Mouse (Mus musculus) brain, embryonic 14.5 days (tissue): ENCODE results near the gene Odf2l. TPM values are rescaled to one million over a fixed set of nuclear protein-coding genes. Genes with fewer than 3 reads are reported as not detected.
A peak's percentile ranks its signal among the peaks of the same experiment; 100 is the strongest.

Experiments
- DNase-seq: peaks from one replicate; pipeline ENCODE4 v3.0.0-alpha.2; 2011; ENCODE audit warnings: low read depth
- CTCF ChIP-seq: fragments of 200-500 bp; IDR thresholded peaks from 2 replicates; pipeline ENCODE4 v1.5.1; 2012; ENCODE audit warnings: inconsistent platforms, mild to moderate bottlenecking, moderate library complexity, borderline replicate concordance; ENCODE audit not compliant: insufficient read depth, insufficient read length; ENCODE audit errors: extremely low read depth
- POLR2A ChIP-seq: fragments of 200-500 bp; IDR thresholded peaks from 2 replicates; pipeline ENCODE4 v1.6.1; 2012; ENCODE audit warnings: mild to moderate bottlenecking, inconsistent platforms, borderline replicate concordance; ENCODE audit not compliant: poor library complexity, insufficient read depth, insufficient read length, severe bottlenecking; ENCODE audit errors: extremely low read depth
- polyA plus RNA-seq: library from polyadenylated mRNA; depleted of rRNA; stranded (reverse); fragments of >200 nt; gene quantifications from 2 replicates; pipeline ENCODE4 v1.2.3, GENCODE M21; 2012

Odf2l gene
- polyA plus RNA-seq, 1 experiment: 18.6 TPM

- no peak for TF ChIP-seq CTCF
- TF ChIP-seq POLR2A: no peak
- no peak for DNase-seq
Observed at GRCm38 (mm10) chr3:145143856-145144255, 25.5 kb downstream of the Odf2l start.

DNA sequence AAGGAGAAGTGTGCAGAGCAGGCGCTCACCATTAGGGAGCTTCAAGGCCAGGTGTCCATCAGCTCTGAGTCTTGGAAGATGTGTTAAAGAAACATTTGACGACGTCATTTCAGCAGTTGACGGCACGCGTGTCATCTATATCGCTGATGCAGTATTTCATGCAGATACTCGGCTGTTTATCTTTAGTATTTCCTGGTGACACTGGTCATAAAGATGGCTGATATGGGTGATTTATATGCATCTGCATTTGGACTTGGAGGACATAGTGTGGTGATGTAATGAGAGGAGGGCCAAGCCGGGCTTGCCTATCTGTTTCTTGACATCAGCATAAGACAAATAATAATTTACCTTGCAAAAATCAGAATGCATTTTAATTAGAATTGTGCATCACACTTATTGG, 28.5 kb downstream of the Odf2l start:
- TF ChIP-seq POLR2A (no peak), CTCF (no peak)
- DNase-seq: no peak

DNA sequence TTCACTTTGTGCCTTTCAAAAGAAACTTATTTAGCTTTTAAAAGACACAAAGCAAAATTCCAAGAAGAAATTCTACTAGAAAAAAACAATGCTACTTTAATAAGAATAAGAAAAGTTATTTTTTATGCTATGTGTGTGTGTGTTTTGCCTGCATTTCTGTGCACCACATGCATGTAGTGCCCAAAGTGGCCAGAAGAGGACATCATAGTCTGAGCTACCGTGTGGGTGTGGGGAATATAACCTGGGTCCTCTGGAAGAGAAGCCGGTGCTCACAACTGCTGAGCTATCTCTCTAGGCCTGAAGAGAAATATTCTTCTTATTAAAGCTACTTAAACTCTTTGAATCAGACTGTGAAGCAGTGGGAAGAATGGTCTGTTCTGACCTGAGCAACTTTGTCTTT, 29.1 kb downstream of the Odf2l start:
- no peak for DNase-seq
- TF ChIP-seq CTCF: peak; percentile 44; the same call in 1 of the 2 replicates
- no peak for TF ChIP-seq POLR2A

DNA sequence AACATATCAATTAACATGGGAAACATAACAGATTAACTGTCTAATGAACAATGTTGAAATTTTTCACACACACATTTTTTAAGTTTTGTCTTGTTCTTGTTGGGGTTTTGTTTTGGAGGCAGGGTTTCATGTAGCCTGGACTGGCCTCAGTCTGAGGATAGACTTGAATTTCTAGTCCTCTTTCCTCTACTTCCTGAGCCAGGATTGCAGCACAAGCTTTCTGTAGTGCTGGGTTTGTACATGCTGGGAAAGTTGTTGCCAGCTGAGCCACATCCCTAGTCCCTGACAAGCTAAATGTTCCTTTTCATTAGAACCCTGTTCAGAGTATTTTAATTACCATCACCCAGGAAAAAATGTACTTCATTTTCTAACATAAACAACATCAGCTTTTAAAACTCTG, 29.6 kb downstream of the Odf2l start:
- no peak for TF ChIP-seq CTCF
- DNase-seq: no peak

DNA sequence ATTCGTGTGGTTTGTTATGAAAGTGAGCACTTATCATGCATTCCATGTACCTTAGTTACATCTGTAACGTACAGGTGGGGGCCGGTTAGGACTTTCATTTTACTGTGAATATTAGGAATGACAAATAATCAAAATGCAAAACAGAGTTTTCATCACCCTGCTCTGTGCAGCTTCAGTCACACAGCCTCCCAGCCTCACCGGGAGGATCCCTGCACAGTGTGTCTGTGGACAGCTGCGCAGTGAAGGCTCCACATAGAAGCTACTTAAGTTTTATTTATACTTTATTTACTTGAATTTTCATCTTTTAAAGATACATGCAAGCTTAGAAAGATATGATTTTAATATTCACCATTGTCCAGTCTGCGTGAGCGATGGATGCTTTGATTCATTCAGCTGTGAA, 32.7 kb downstream of the Odf2l start:
- peak; percentile 8 for DNase-seq
- TF ChIP-seq CTCF: no peak
- no peak for TF ChIP-seq POLR2A

GRCm38 (mm10) chr3:145151933-145152332, 33.5 kb downstream of the Odf2l start:
- TF ChIP-seq POLR2A (no peak), CTCF (no peak)
- DNase-seq: peak; percentile 53

- TF ChIP-seq POLR2A (no peak), CTCF (no peak)
- DNase-seq: no peak
Observed at GRCm38 (mm10) chr3:145156883-145157282, 38.5 kb downstream of the Odf2l start.

- TF ChIP-seq CTCF (no peak), POLR2A (no peak)
- DNase-seq: no peak
Observed at GRCm38 (mm10) chr3:145158441-145158840, 40.1 kb downstream of the Odf2l start.

DNA sequence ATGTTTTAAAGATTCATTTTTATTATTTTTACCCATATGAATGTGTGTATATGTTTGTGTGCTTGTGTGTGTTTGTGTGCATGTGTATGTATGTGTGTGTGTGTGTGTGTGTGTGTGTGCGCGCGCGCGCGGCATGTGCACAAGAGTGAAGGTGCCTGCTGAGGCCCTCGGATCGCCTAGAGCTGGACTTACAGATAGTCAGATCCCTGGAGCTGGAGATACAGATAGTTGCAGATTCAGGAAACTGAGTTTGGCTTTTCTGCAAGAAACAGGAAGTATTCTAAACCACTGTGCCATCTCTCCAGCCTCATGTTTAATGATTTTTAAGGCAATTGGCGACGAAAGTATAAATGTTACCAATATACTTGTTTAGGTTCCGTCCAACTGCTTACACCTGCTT, 48.4 kb downstream of the Odf2l start:
- TF ChIP-seq CTCF (no peak), POLR2A (no peak)
- no peak for DNase-seq

DNA sequence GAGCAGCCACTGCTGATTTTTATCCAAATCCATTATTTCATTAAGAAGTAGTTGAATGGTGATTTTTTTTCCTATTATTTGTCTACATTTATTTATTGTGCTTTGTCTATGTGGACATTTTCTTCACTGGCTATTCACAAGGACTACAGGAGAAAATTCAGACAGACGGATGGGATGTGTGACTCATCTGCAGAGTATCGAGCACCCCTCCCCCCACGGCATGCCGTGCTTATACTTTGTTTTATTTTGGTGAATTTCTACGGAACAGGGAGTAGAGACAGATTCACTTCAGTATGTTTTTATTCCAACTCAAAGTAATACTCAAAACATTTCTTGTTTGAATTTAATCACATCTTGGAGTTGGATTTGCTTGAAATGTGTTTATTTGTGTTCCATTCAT, 49.4 kb downstream of the Odf2l start:
- DNase-seq: no peak
- TF ChIP-seq CTCF (no peak), POLR2A (no peak)

- TF ChIP-seq CTCF (no peak), POLR2A (no peak)
Observed at GRCm38 (mm10) chr3:145168844-145169696, 50.7 kb downstream of the Odf2l start.

DNA sequence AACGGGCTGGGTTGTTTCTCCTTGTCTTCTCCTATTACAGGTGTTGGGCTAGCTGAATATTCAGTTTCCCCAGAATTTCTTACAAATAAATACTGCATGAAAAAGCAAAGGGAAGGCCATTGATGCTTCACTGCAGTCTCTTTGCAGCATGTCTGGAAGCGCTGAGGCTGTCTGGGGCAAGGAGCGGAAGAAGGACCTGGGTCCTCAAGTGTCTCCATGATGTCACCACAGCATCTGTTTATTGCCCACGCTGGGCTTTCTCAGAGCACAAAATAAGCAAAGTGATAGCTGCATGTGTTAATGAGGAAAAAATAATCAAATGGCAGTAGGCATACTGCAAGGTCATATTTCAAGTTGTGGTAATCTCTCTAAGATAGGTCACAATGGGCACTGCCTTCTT, 51.6 kb downstream of the Odf2l start:
- no peak for DNase-seq
- no peak for TF ChIP-seq POLR2A
- TF ChIP-seq CTCF: no peak

More at GRCm38 (mm10) chr3:145168844-145169696, 50.7 kb downstream of the Odf2l start:
- no peak for DNase-seq

DNA sequence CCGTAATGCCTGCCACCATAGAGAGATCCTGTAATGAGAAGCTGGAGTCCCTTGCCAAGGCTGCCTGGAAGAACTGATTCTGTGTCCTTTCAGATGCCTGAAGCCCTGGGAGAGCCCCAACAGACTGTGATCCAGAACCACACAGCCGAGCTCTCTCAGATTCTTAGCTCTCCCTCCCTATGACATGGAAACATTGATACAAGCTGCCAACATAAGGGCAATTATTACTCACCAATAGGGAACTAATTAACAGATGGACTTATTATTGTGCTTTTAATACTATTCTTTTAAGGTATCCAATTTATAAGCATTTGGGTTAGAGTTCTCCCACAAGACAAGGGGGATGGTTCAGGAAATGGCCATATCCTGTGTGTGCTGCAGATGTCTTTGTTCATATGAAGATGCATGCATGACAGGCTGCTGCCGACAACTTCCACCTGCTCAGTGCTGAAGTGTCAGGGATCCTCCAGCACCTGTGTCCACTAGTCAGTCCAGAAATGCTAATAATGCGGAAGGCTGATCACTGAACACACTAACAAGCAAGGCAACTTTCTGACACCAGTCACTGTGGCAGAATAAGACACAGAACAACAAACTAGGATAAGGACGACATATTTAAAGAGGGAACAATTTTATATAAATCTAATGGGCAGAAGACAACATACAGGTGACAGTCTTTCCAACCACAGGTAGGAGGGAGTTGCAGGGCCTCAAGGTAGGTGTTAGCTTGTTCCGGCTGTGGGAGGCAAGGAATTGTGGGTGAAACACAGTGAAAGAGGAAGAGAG, 52.4 kb downstream of the Odf2l start:
- TF ChIP-seq CTCF (no peak), POLR2A (no peak)
- no peak for DNase-seq
